Mouse (Mus musculus) liver, embryonic 14.5 days (tissue): Measurements from ENCODE around the gene Dll4.

ENCODE experiments used
- CTCF ChIP-seq: IDR thresholded peaks from 2 replicates; pipeline ENCODE4 v1.5.1; 2016; ENCODE audit warnings: antibody characterized with exemption, low read depth, control low read depth
- EP300 ChIP-seq: IDR thresholded peaks from 2 replicates; pipeline ENCODE4 v1.6.1; 2016; ENCODE audit warnings: antibody characterized with exemption, low read depth

GRCm38 (mm10) chr2:119300819-119301493, 24.6 kb upstream of the Dll4 start:
- TF ChIP-seq EP300 (no peak), CTCF (no peak)
